Mouse (Mus musculus) G1E (cell line): ENCODE measurements around the gene Gm9945. TPM values are rescaled to one million over a fixed set of nuclear protein-coding genes. Genes with fewer than 3 reads are reported as not detected.

Source experiments
- ATAC-seq: 2 replicates; pipeline ENCODE4 v1.8.0; 2016; ENCODE audit warnings: mild to moderate bottlenecking; ENCODE audit not compliant: insufficient number of reproducible peaks, poor library complexity, low FRiP score, severe bottlenecking; ENCODE audit errors: extremely low read depth
- DNase-seq: peaks from one replicate; pipeline ENCODE4 v3.0.0; 2012; ENCODE audit warnings: low spot score
- H3K27me3 ChIP-seq: 2 replicates; pipeline ENCODE4 v1.6.1; 2012; ENCODE audit warnings: mild to moderate bottlenecking, low read length, inconsistent platforms; ENCODE audit not compliant: insufficient read depth
- H3K36me3 ChIP-seq: replicated peaks from 2 replicates; pipeline ENCODE3; 2012; ENCODE audit warnings: mild to moderate bottlenecking, inconsistent platforms
- H3K4me1 ChIP-seq: 2 replicates; pipeline ENCODE4 v1.6.1; 2012; ENCODE audit warnings: low read depth, low read length, inconsistent platforms, mixed read lengths; ENCODE audit not compliant: insufficient read depth
- H3K4me3 ChIP-seq: 2 replicates; pipeline ENCODE4 v1.5.1; 2012; ENCODE audit warnings: low read depth, mild to moderate bottlenecking, inconsistent platforms, low read length, moderate library complexity, mixed read lengths
- H3K9me3 ChIP-seq: replicated peaks from 2 replicates; pipeline ENCODE4 v1.6.1; 2012; ENCODE audit warnings: inconsistent platforms
- CTCF ChIP-seq: IDR thresholded peaks from 2 replicates; pipeline ENCODE4 v1.5.1; 2012; ENCODE audit warnings: low read depth, low read length, inconsistent platforms, mixed read lengths
- GATA1 ChIP-seq: IDR thresholded peaks from 2 replicates; pipeline ENCODE4 v1.6.1; 2012; ENCODE audit warnings: borderline replicate concordance, low read length, inconsistent platforms, mixed read lengths
- GATA2 ChIP-seq: IDR thresholded peaks from 2 replicates; pipeline ENCODE4 v1.6.1; 2012; ENCODE audit warnings: low read depth, low read length, inconsistent platforms, borderline replicate concordance
- POLR2AphosphoS5 ChIP-seq: IDR thresholded peaks from 2 replicates; pipeline ENCODE4 v1.6.1; 2012; ENCODE audit warnings: low read depth, low read length, inconsistent platforms; ENCODE audit not compliant: insufficient replicate concordance
- TAL1 ChIP-seq: conservative IDR thresholded peaks from 2 replicates; pipeline ENCODE4 v1.6.1; 2012; ENCODE audit warnings: low read depth, low read length, inconsistent platforms, mixed read lengths
- polyA plus RNA-seq: library from polyadenylated mRNA; stranded (reverse); fragments of >175 nt; gene quantifications from 2 replicates; pipeline ENCODE4 v1.2.3, GENCODE M21; 2012
- total RNA-seq, 2 experiments: library from RNA; stranded (forward) in 1 of 2; stranded (reverse) in 1 of 2; fragments of 200-1000 nt in 1 of 2; fragments of >200 nt in 1 of 2; fragmentation: Nextera tagmentation in 1 of 2; gene quantifications; 2 replicates each; pipeline ENCODE4 v1.2.3; 2014 to 2017

Gene Gm9945
- total and polyA plus RNA-seq, 3 experiments = 0.27 to 0.76 TPM; not detected in 1

DNA sequence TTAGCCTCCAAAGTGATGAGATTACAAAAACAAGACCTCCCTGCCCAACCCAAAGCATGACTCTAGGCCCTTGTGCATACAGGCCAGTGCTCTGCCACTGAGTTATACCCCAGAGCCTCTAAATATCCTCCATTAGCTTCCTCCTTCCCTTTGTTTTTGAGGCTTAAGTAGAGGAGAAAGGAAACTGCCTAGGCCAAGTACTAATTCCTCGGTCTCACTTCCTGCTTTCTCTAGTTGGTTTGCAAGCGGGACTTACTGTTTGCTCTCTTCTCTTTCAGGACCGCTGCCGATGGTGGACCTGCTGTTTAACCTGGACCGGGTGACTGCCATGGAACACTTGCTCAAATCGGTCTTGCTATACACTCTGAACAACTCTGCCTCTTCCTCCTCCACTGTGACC is 43.6 kb upstream of the Gm9945 start:
- Histone ChIP-seq H3K36me3 (no peaks in the 10 kb centered on the region), H3K4me1 (peaks cover 45% of the 10 kb centered on the region), H3K9me3 (no peaks in the 10 kb centered on the region), H3K27me3 (peaks cover 25% of the 10 kb centered on the region), H3K4me3 (no peak overlapping the region)
- ATAC-seq (no peak), DNase-seq (no peak)
- no peak for TF ChIP-seq CTCF
- no peak for TF ChIP-seq GATA1
- no peak for TF ChIP-seq GATA2
- no peak for TF ChIP-seq TAL1
- TF ChIP-seq POLR2AphosphoS5 = no peak

DNA sequence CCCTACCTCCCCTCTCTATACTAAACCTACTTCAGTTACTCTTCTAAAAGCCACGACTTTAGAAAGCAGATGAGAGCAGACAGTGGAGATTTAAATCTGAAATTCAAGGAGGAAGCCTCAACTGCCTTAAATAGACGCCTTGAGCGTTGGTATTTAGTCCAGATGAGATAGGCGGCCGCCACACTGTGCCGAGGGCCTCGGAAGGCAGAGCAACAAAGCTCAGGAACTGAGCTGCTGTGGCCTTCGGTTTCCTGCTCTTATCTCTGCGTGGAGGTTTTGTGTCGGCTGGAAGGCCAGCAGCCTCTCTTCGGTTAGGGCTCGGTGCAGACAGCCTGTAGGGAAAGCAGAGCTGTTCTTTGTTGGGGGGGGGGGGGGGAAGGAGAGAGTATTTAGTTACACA is 38.0 kb upstream of the Gm9945 start:
- no peak overlapping the region; the same call in 1 of the 2 replicates for H3K4me3 ChIP-seq
- H3K9me3 ChIP-seq = no peaks in the 10 kb centered on the region
- no peaks in the 10 kb centered on the region for H3K36me3 ChIP-seq
- TF ChIP-seq TAL1 (no peak), GATA1 (no peak), CTCF (no peak), POLR2AphosphoS5 (no peak), GATA2 (no peak)
- no peak for ATAC-seq
- no peak for DNase-seq
- peaks cover 16% of the 10 kb centered on the region for H3K4me1 ChIP-seq
- peaks cover 22% of the 10 kb centered on the region for H3K27me3 ChIP-seq

GRCm38 (mm10) chr11:53443861-53444260 is 36.1 kb upstream of the Gm9945 start:
- ATAC-seq (no peak), DNase-seq (no peak)
- Histone ChIP-seq H3K36me3 (no peaks in the 10 kb centered on the region), H3K4me1 (peaks cover 16% of the 10 kb centered on the region), H3K4me3 (no peak overlapping the region; the same call in 1 of the 2 replicates), H3K9me3 (no peaks in the 10 kb centered on the region), H3K27me3 (peaks cover 14% of the 10 kb centered on the region)
- TF ChIP-seq TAL1 (no peak), GATA1 (no peak), CTCF (no peak), GATA2 (no peak), POLR2AphosphoS5 (no peak)

DNA sequence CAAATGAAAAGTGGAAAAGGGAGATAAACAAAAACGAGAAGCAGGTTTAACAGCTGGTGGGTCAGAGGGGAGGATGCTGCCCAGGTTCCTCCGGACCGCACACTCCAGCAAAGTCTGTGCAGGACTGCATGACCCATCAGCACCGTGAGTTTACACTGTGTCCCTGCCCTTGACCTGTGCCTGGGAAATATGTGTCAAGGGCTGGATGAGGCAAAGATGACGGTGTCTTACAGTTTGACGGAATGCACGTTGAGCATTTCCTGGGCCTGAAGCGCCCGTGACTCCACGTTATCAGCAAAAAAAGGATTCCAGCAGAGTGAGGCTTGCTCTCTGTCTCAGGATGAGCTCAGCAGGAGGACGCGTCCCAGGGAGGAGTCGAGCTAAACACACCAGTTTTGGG is 34.4 kb upstream of the Gm9945 start:
- Histone ChIP-seq H3K9me3 (no peaks in the 10 kb centered on the region), H3K4me3 (no peak overlapping the region), H3K27me3 (peaks cover 21% of the 10 kb centered on the region), H3K4me1 (peaks cover 16% of the 10 kb centered on the region), H3K36me3 (no peaks in the 10 kb centered on the region)
- DNase-seq (no peak), ATAC-seq (no peak)
- TF ChIP-seq TAL1 (no peak), GATA1 (no peak), CTCF (no peak)

DNA sequence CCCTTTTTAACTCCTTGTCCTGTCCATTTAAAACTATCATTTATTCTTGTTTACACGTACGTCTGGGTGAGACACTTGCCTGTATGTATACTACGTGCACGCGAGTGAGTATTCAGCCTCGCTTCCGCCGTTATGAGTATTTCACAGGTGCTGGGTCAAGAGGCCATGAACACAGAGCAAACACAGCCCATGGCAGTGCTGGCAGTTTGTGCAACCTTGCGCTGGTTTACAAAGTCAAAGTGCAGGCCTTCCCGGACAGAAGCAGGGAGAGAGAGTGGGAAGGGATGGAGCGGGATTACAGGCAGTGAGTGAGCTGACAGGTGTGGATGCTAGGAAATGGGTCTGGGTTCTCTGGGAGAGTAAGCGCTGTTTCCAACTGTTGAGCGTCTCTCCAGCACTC is 33.8 kb upstream of the Gm9945 start:
- ATAC-seq (no peak), DNase-seq (no peak)
- H3K4me1 ChIP-seq = peaks cover 16% of the 10 kb centered on the region
- peaks cover 25% of the 10 kb centered on the region for H3K27me3 ChIP-seq
- TF ChIP-seq GATA2 = no peak
- no peaks in the 10 kb centered on the region for H3K9me3 ChIP-seq
- no peak overlapping the region for H3K4me3 ChIP-seq
- H3K36me3 ChIP-seq = no peaks in the 10 kb centered on the region

- H3K9me3 ChIP-seq = no peaks in the 10 kb centered on the region
- no peak for DNase-seq
- H3K36me3 ChIP-seq = no peaks in the 10 kb centered on the region
- H3K4me1 ChIP-seq = peaks cover 9% of the 10 kb centered on the region; the same call in 1 of the 2 replicates
- no peak for ATAC-seq
- H3K27me3 ChIP-seq = peaks cover 41% of the 10 kb centered on the region
- H3K4me3 ChIP-seq = no peak overlapping the region
- TF ChIP-seq GATA2 (no peak), POLR2AphosphoS5 (no peak), CTCF (no peak), TAL1 (no peak), GATA1 (no peak)
These were observed 32.0 kb upstream of the Gm9945 start for GRCm38 (mm10) chr11:53447996-53448395.

GRCm38 (mm10) chr11:53448529-53448928 is 31.4 kb upstream of the Gm9945 start:
- ATAC-seq (no peak), DNase-seq (no peak)
- peaks cover 43% of the 10 kb centered on the region for H3K27me3 ChIP-seq
- no peak overlapping the region for H3K4me3 ChIP-seq
- H3K36me3 ChIP-seq = no peaks in the 10 kb centered on the region
- no peaks in the 10 kb centered on the region for H3K9me3 ChIP-seq
- peaks cover 7% of the 10 kb centered on the region; the same call in 1 of the 2 replicates for H3K4me1 ChIP-seq
- TF ChIP-seq TAL1 (no peak), GATA2 (no peak), POLR2AphosphoS5 (no peak), CTCF (no peak), GATA1 (no peak)
